Mouse (Mus musculus): ENCODE results near the gene Mgat4e. TPM values are rescaled to one million over a fixed set of nuclear protein-coding genes. Genes with fewer than 3 reads are reported as not detected.
A peak's percentile ranks its signal among the peaks of the same experiment; 100 is the strongest.

Gene Mgat4e
- polyA plus RNA-seq, 1 experiment from 2014 or later = not detected

- Histone ChIP-seq H3K4me1 (replicated peaks; ENCODE audit: control insufficient read depth, insufficient read depth, low read length) (peaks cover 15% of the 10 kb centered on the region), H3K27ac (ENCODE audit: low read length) (no peak overlapping the region), H3K9me3 (ENCODE audit: control insufficient read depth, low read length) (no peaks in the 10 kb centered on the region), H3K9ac (replicated peaks; ENCODE audit: low read depth, low read length) (no peak overlapping the region), H3K4me3 (replicated peaks; ENCODE audit: low read length) (no peak overlapping the region), H3K36me3 (ENCODE audit: control insufficient read depth, insufficient read depth) (no peaks in the 10 kb centered on the region), H3K27me3 (replicated peaks; ENCODE audit: control insufficient read depth, insufficient read depth, low read length) (peaks cover 11% of the 10 kb centered on the region; the same call in 1 of the 2 replicates), H3K4me2 (ENCODE audit: low read length) (no peak overlapping the region)
- WGBS = 42% methylated on average over 4 of the region's 4 CpGs
- ATAC-seq = no peak
Observed at GRCm38 (mm10) chr1:134512183-134512582, 37.3 kb downstream of the Mgat4e start.

DNA sequence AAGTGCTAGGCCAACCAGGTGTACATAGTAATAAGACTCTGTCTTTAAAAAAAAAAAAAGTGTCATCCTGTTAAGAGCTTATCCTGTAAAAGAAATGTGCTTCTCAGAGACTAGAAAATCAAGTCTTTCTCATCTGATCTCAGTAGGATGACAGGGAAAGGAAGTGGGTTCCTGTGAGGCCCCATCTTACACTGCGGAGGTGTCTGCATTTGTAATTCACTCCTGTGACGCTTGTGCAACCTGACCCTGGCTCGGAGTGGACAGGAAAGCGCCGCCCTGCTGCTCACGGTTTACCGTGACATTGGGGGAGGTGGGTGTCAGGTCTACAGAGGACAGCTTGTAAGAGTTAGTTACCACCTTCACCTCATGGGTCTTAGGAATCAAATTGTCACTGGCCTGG, 39.5 kb downstream of the Mgat4e start:
- Histone ChIP-seq H3K36me3 (ENCODE audit: control insufficient read depth, insufficient read depth) (peaks cover 11% of the 10 kb centered on the region), H3K27me3 (replicated peaks; ENCODE audit: control insufficient read depth, insufficient read depth, low read length) (peaks cover 11% of the 10 kb centered on the region; the same call in 1 of the 2 replicates), H3K27ac (ENCODE audit: low read length) (no peak overlapping the region), H3K9me3 (ENCODE audit: control insufficient read depth, low read length) (no peaks in the 10 kb centered on the region), H3K9ac (replicated peaks; ENCODE audit: low read depth, low read length) (no peak overlapping the region), H3K4me1 (replicated peaks; ENCODE audit: control insufficient read depth, insufficient read depth, low read length) (peaks cover 8% of the 10 kb centered on the region), H3K4me2 (ENCODE audit: low read length) (no peak overlapping the region), H3K4me3 (replicated peaks; ENCODE audit: low read length) (no peak overlapping the region)
- 61% methylated on average over 7 of the region's 7 CpGs for WGBS
- no peak for ATAC-seq

GRCm38 (mm10) chr1:134506201-134506600, 43.3 kb downstream of the Mgat4e start:
- peaks cover 11% of the 10 kb centered on the region for H3K36me3 ChIP-seq (ENCODE audit: control insufficient read depth, insufficient read depth)
- ATAC-seq = no peak
- H3K27me3 ChIP-seq (replicated peaks; ENCODE audit: control insufficient read depth, insufficient read depth, low read length) = no peaks in the 10 kb centered on the region
- H3K9me3 ChIP-seq (ENCODE audit: control insufficient read depth, low read length) = no peaks in the 10 kb centered on the region
- 93% methylated on average over 8 of the region's 8 CpGs for WGBS
- no peak overlapping the region for H3K4me2 ChIP-seq (ENCODE audit: low read length)
- H3K27ac ChIP-seq (ENCODE audit: low read length) = no peak overlapping the region
- H3K4me3 ChIP-seq (replicated peaks; ENCODE audit: low read length) = no peak overlapping the region
- H3K9ac ChIP-seq (replicated peaks; ENCODE audit: low read depth, low read length) = no peak overlapping the region
- no peaks in the 10 kb centered on the region for H3K4me1 ChIP-seq (replicated peaks; ENCODE audit: control insufficient read depth, insufficient read depth, low read length)

GRCm38 (mm10) chr1:134500916-134501315, 48.6 kb downstream of the Mgat4e start:
- H3K9ac ChIP-seq (replicated peaks; ENCODE audit: low read depth, low read length) = no peak overlapping the region
- H3K9me3 ChIP-seq (ENCODE audit: control insufficient read depth, low read length) = no peaks in the 10 kb centered on the region
- H3K27me3 ChIP-seq (replicated peaks; ENCODE audit: control insufficient read depth, insufficient read depth, low read length) = no peaks in the 10 kb centered on the region
- 95% methylated on average over 1 of the region's 1 CpGs for WGBS
- ATAC-seq = no peak
- H3K36me3 ChIP-seq (ENCODE audit: control insufficient read depth, insufficient read depth) = 0 out of 2 replicates have a peak, but pooled peaks cover under 1% of the 10 kb centered on the region
- no peak overlapping the region for H3K27ac ChIP-seq (ENCODE audit: low read length)
- no peaks in the 10 kb centered on the region; the same call in 1 of the 2 replicates for H3K4me1 ChIP-seq (replicated peaks; ENCODE audit: control insufficient read depth, insufficient read depth, low read length)
- H3K4me2 ChIP-seq (ENCODE audit: low read length) = no peak overlapping the region
- H3K4me3 ChIP-seq (replicated peaks; ENCODE audit: low read length) = no peak overlapping the region

DNA sequence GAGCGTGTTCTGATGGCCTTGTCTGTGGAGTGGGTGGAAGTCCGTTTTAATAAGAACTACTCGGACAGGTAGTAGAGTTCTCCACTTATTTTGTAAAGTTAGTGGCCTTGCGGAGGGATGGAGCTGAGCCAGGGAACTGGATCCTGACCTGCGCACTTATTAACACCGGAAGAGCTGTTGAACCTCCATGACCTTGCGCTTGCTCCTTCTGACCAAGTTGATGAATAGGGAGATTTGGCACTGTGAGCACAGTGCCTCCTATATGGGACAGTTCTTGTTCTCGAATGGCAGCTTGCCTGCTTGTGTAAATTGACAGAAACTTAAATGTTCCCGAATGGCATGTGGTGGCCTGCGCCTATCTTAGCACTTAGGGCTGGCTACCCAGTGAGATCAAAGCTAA, 53.5 kb downstream of the Mgat4e start:
- no peaks in the 10 kb centered on the region for H3K36me3 ChIP-seq (ENCODE audit: control insufficient read depth, insufficient read depth)

DNA sequence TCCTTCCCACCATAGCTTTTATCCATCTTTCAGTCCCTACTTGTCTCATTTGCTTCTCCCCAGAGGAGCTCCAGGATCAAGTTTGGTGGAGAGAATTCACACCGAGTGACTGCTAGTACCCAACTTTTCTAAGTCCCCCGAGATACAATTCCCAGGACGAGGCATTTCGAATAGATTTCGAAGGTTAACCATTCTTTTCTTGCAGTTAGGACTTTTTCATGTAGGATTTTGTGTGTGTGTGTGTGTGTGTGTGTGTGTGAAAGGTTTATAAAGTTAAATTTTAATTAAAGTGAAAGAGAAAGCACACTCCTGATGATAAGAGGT, 54.3 kb downstream of the Mgat4e start:
- Histone ChIP-seq H3K36me3 (ENCODE audit: control insufficient read depth, insufficient read depth) (no peaks in the 10 kb centered on the region), H3K4me3 (replicated peaks; ENCODE audit: low read length) (peak overlapping the region; percentile 59), H3K27me3 (replicated peaks; ENCODE audit: control insufficient read depth, insufficient read depth, low read length) (no peaks in the 10 kb centered on the region), H3K9ac (replicated peaks; ENCODE audit: low read depth, low read length) (peak overlapping the region; percentile 58), H3K4me1 (replicated peaks; ENCODE audit: control insufficient read depth, insufficient read depth, low read length) (peaks cover 8% of the 10 kb centered on the region), H3K4me2 (ENCODE audit: low read length) (peak overlapping the region; percentile 74), H3K27ac (ENCODE audit: low read length) (peak overlapping the region; percentile 91; the same call in 1 of the 2 replicates), H3K9me3 (ENCODE audit: control insufficient read depth, low read length) (no peaks in the 10 kb centered on the region)
- no peak for ATAC-seq
- 20% methylated on average over 5 of the region's 5 CpGs for WGBS

More for the DNA sequence above, 53.5 kb downstream of the Mgat4e start:
- Histone ChIP-seq H3K4me3 (replicated peaks; ENCODE audit: low read length) (no peak overlapping the region), H3K27me3 (replicated peaks; ENCODE audit: control insufficient read depth, insufficient read depth, low read length) (no peaks in the 10 kb centered on the region), H3K9ac (replicated peaks; ENCODE audit: low read depth, low read length) (no peak overlapping the region), H3K4me1 (replicated peaks; ENCODE audit: control insufficient read depth, insufficient read depth, low read length) (peaks cover 8% of the 10 kb centered on the region), H3K27ac (ENCODE audit: low read length) (no peak overlapping the region), H3K4me2 (ENCODE audit: low read length) (no peak overlapping the region), H3K9me3 (ENCODE audit: control insufficient read depth, low read length) (no peaks in the 10 kb centered on the region)
- WGBS = 88% methylated on average over 10 of the region's 10 CpGs
- no peak for ATAC-seq

- Histone ChIP-seq H3K9ac (replicated peaks; ENCODE audit: low read depth, low read length) (peak within 1 kb of the TSS; percentile 58), H3K9me3 (ENCODE audit: control insufficient read depth, low read length) (no peaks in the 10 kb centered on the region), H3K4me1 (replicated peaks; ENCODE audit: control insufficient read depth, insufficient read depth, low read length) (peaks cover 8% of the 10 kb centered on the region), H3K4me3 (replicated peaks; ENCODE audit: low read length) (peak within 1 kb of the TSS; percentile 59), H3K27ac (ENCODE audit: low read length) (peak within 1 kb of the TSS; percentile 91), H3K36me3 (ENCODE audit: control insufficient read depth, insufficient read depth) (peaks cover 4% of the 10 kb centered on the region; the same call in 1 of the 2 replicates), H3K27me3 (replicated peaks; ENCODE audit: control insufficient read depth, insufficient read depth, low read length) (no peaks in the 10 kb centered on the region), H3K4me2 (ENCODE audit: low read length) (peak within 1 kb of the TSS; percentile 74)
- peak; percentile 99 for ATAC-seq
- WGBS = under 1% methylated on average over 58 of the region's 58 CpGs
Observed at GRCm38 (mm10) chr1:134494428-134495215, 54.9 kb downstream of the Mgat4e start, which contains the start of gene Rabif. Rabif (plus strand) TSS chr1:134494648.

GRCm38 (mm10) chr1:134493956-134494355, 55.5 kb downstream of the Mgat4e start:
- H3K9me3 ChIP-seq (ENCODE audit: control insufficient read depth, low read length) = no peaks in the 10 kb centered on the region
- H3K4me1 ChIP-seq (replicated peaks; ENCODE audit: control insufficient read depth, insufficient read depth, low read length) = peaks cover 8% of the 10 kb centered on the region
- ATAC-seq = 0 out of 2 replicates have a peak, but pooled peaks have one; percentile 2
- H3K9ac ChIP-seq (replicated peaks; ENCODE audit: low read depth, low read length) = peak overlapping the region; percentile 58
- H3K27ac ChIP-seq (ENCODE audit: low read length) = peak overlapping the region; percentile 75
- H3K4me3 ChIP-seq (replicated peaks; ENCODE audit: low read length) = peak overlapping the region; percentile 59
- 27% methylated on average over 5 of the region's 5 CpGs for WGBS
- H3K36me3 ChIP-seq (ENCODE audit: control insufficient read depth, insufficient read depth) = peaks cover 10% of the 10 kb centered on the region
- H3K27me3 ChIP-seq (replicated peaks; ENCODE audit: control insufficient read depth, insufficient read depth, low read length) = no peaks in the 10 kb centered on the region
- H3K4me2 ChIP-seq (ENCODE audit: low read length) = peak overlapping the region; percentile 74

GRCm38 (mm10) chr1:134493496-134493895, 56.0 kb downstream of the Mgat4e start:
- no peak for ATAC-seq
- H3K27me3 ChIP-seq (replicated peaks; ENCODE audit: control insufficient read depth, insufficient read depth, low read length) = no peaks in the 10 kb centered on the region
- H3K4me2 ChIP-seq (ENCODE audit: low read length) = no peak overlapping the region; the same call in 1 of the 2 replicates
- H3K9me3 ChIP-seq (ENCODE audit: control insufficient read depth, low read length) = no peaks in the 10 kb centered on the region
- H3K36me3 ChIP-seq (ENCODE audit: control insufficient read depth, insufficient read depth) = peaks cover 13% of the 10 kb centered on the region
- H3K9ac ChIP-seq (replicated peaks; ENCODE audit: low read depth, low read length) = no peak overlapping the region
- no peak overlapping the region for H3K27ac ChIP-seq (ENCODE audit: low read length)
- H3K4me3 ChIP-seq (replicated peaks; ENCODE audit: low read length) = no peak overlapping the region
- 83% methylated on average over 2 of the region's 2 CpGs for WGBS
- peaks cover 8% of the 10 kb centered on the region for H3K4me1 ChIP-seq (replicated peaks; ENCODE audit: control insufficient read depth, insufficient read depth, low read length)
